Mouse (Mus musculus) thymus, adult 2 months (tissue): ENCODE results near the gene Pid1. TPM values are rescaled to one million over a fixed set of nuclear protein-coding genes. Genes with fewer than 3 reads are reported as not detected.

Experiments used
- DNase-seq: peaks from one replicate; pipeline ENCODE4 v3.0.0; 2021
- H3K27ac ChIP-seq: fragments of 200-500 bp; 2 replicates; pipeline ENCODE4 v1.5.1; 2012; ENCODE audit warnings: low read length, control low read depth; ENCODE audit not compliant: control insufficient read depth, insufficient read depth
- H3K27me3 ChIP-seq: fragments of 200-500 bp; 2 replicates; pipeline ENCODE4 v1.6.1; 2012; ENCODE audit warnings: mild to moderate bottlenecking, low read length, moderate library complexity, mixed read lengths; ENCODE audit not compliant: control insufficient read depth, insufficient read depth
- H3K36me3 ChIP-seq: fragments of 200-500 bp; 2 replicates; pipeline ENCODE4 v1.6.1; 2012; ENCODE audit warnings: mild to moderate bottlenecking, low read length, moderate library complexity; ENCODE audit not compliant: control insufficient read depth, insufficient read depth
- H3K4me1 ChIP-seq: fragments of 200-500 bp; replicated peaks from 2 replicates; pipeline ENCODE4 v1.6.1; 2012; ENCODE audit warnings: low read length; ENCODE audit not compliant: control insufficient read depth, insufficient read depth
- H3K4me3 ChIP-seq: fragments of 200-500 bp; 2 replicates; pipeline ENCODE4 v1.5.1; 2012; ENCODE audit warnings: mild to moderate bottlenecking, low read length, control low read depth, moderate library complexity; ENCODE audit not compliant: control insufficient read depth, insufficient read depth
- CTCF ChIP-seq: fragments of 200-500 bp; IDR thresholded peaks from 2 replicates; pipeline ENCODE4 v1.5.1; 2012; ENCODE audit warnings: mild to moderate bottlenecking, control low read depth, low read length, moderate library complexity, borderline replicate concordance; ENCODE audit not compliant: control insufficient read depth, poor library complexity, insufficient read depth; ENCODE audit errors: extremely low read depth
- POLR2A ChIP-seq: fragments of 200-500 bp; IDR thresholded peaks from 2 replicates; pipeline ENCODE4 v1.6.1; 2012; ENCODE audit warnings: mild to moderate bottlenecking, low read length, control low read depth, moderate library complexity; ENCODE audit not compliant: control insufficient read depth, poor library complexity, insufficient read depth; ENCODE audit errors: extremely low read depth
- WGBS: fragments of 180-500 bp; shearing (Covaris S2); methylation state at CpG from one replicate; pipeline ENCODE4 v1.1.7; 2018; 5-methylcytosine and 5-hydroxymethylcytosine counted together
- polyA plus RNA-seq: library from polyadenylated mRNA; depleted of rRNA; stranded (reverse); fragments of >200 nt; gene quantifications from 2 replicates; pipeline ENCODE4 v1.2.3, GENCODE M21; 2012

Pid1 gene
- polyA plus RNA-seq, 1 experiment, result 3.4 TPM

DNA sequence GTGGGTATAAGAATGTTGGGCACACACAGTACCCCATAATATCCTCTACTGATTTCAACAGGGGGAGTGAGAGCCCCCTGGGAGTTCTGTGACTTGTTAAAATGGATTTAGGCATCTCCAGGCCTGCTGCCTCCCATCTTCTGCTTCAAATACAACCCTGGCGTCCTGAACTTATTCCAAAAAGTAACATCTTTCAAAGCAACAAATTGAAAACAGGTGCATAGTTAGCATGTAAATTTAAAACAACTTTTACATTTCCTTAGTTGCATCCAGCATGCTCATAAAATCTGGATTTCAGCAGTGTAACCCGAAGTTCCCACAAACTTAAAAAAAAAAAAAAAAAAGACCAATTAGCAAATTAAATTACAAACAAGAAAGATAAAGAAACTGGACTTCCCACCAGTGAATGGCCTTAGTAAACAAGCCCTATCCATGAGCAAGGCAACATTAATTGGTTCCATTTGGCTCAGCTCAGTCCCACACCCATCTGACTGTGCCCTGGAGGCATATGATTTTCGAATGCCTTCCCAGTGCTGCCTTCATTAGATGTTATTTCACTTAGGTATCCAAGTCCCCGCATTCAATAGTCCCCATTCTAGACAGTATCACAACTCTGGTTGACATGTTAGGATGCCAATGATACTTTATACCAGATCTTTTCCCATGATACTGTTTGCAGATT is 177.1 kb downstream of the Pid1 start:
- no peaks in the 10 kb centered on the region for H3K27me3 ChIP-seq
- TF ChIP-seq POLR2A (no peak), CTCF (no peak)
- H3K27ac ChIP-seq, result no peak overlapping the region
- DNase-seq, result no peak
- H3K4me3 ChIP-seq, result no peak overlapping the region
- no peaks in the 10 kb centered on the region for H3K4me1 ChIP-seq
- 93% methylated on average over 4 of the region's 4 CpGs for WGBS
- no peaks in the 10 kb centered on the region for H3K36me3 ChIP-seq

GRCm38 (mm10) chr1:84177696-84178095 is 186.3 kb downstream of the Pid1 start:
- no peak overlapping the region for H3K4me3 ChIP-seq
- no peak for DNase-seq
- no peaks in the 10 kb centered on the region for H3K36me3 ChIP-seq
- H3K27ac ChIP-seq, result no peak overlapping the region
- no peaks in the 10 kb centered on the region for H3K27me3 ChIP-seq
- H3K4me1 ChIP-seq, result no peaks in the 10 kb centered on the region
- WGBS, result 81% methylated on average over 1 of the region's 1 CpGs
- TF ChIP-seq POLR2A, result no peak
- TF ChIP-seq CTCF, result no peak

DNA sequence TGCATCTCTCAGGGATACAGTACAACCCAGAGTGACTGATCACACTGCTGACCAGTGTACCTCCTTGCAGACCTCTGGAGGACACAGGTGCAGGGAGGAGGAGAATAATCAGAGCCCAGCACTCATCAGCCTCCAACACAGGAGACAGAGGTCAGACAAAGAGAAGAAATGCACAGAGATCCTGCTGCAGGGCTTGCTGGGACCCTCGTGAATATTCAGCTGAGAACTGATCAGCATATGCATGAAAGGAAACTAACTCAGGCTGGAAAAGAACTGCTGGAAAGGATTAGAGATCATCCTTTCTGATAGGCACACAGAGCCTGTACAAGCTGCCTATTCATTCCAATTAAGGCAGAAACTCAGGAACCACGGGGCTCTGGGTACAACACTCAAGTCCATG is 186.9 kb downstream of the Pid1 start:
- no peak overlapping the region for H3K4me3 ChIP-seq
- DNase-seq, result no peak
- no peaks in the 10 kb centered on the region for H3K36me3 ChIP-seq
- H3K27me3 ChIP-seq, result no peaks in the 10 kb centered on the region
- no peak overlapping the region for H3K27ac ChIP-seq
- TF ChIP-seq POLR2A, result no peak
- TF ChIP-seq CTCF, result no peak
- WGBS, result 68% methylated on average over 2 of the region's 2 CpGs
- H3K4me1 ChIP-seq, result no peaks in the 10 kb centered on the region

DNA sequence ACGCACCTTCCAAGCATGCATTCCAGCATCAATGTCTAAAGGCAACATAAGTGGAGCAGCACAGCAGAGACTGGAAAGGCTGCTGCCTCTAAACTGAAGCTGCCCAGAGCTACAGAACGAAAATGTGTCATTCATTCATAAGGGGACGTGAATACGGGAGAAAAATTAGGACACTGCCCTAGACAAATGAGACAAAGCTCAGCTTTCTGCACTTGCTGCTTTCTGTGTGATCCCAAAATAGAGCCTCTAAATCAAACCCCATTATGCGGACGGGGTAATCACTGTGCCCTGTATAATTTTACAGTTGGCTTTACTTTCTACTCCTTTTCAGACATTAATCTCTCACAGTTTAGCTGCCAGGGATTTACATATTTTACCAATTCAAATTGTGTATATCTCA is 191.0 kb downstream of the Pid1 start:
- no peak for DNase-seq
- no peaks in the 10 kb centered on the region for H3K36me3 ChIP-seq
- WGBS, result 96% methylated on average over 6 of the region's 6 CpGs
- H3K27me3 ChIP-seq, result no peaks in the 10 kb centered on the region
- H3K27ac ChIP-seq, result no peak overlapping the region
- H3K4me1 ChIP-seq, result no peaks in the 10 kb centered on the region
- H3K4me3 ChIP-seq, result no peak overlapping the region
- no peak for TF ChIP-seq CTCF
- no peak for TF ChIP-seq POLR2A

- no peak for DNase-seq
- H3K4me3 ChIP-seq, result no peak overlapping the region
- TF ChIP-seq CTCF, result no peak
- TF ChIP-seq POLR2A, result no peak
- H3K27ac ChIP-seq, result no peak overlapping the region
- H3K27me3 ChIP-seq, result no peaks in the 10 kb centered on the region
- no peaks in the 10 kb centered on the region for H3K4me1 ChIP-seq
- no peaks in the 10 kb centered on the region for H3K36me3 ChIP-seq
- 89% methylated on average over 3 of the region's 3 CpGs for WGBS
Measured at GRCm38 (mm10) chr1:84157790-84158189, 206.2 kb downstream of the Pid1 start.

- no peaks in the 10 kb centered on the region for H3K27me3 ChIP-seq
- H3K27ac ChIP-seq, result no peak overlapping the region
- no peaks in the 10 kb centered on the region for H3K4me1 ChIP-seq
- DNase-seq, result no peak
- no peaks in the 10 kb centered on the region for H3K36me3 ChIP-seq
- H3K4me3 ChIP-seq, result no peak overlapping the region
- WGBS, result 66% methylated on average over 2 of the region's 2 CpGs
- TF ChIP-seq CTCF, result no peak
- no peak for TF ChIP-seq POLR2A
Measured at GRCm38 (mm10) chr1:84155585-84155930, 208.4 kb downstream of the Pid1 start.

DNA sequence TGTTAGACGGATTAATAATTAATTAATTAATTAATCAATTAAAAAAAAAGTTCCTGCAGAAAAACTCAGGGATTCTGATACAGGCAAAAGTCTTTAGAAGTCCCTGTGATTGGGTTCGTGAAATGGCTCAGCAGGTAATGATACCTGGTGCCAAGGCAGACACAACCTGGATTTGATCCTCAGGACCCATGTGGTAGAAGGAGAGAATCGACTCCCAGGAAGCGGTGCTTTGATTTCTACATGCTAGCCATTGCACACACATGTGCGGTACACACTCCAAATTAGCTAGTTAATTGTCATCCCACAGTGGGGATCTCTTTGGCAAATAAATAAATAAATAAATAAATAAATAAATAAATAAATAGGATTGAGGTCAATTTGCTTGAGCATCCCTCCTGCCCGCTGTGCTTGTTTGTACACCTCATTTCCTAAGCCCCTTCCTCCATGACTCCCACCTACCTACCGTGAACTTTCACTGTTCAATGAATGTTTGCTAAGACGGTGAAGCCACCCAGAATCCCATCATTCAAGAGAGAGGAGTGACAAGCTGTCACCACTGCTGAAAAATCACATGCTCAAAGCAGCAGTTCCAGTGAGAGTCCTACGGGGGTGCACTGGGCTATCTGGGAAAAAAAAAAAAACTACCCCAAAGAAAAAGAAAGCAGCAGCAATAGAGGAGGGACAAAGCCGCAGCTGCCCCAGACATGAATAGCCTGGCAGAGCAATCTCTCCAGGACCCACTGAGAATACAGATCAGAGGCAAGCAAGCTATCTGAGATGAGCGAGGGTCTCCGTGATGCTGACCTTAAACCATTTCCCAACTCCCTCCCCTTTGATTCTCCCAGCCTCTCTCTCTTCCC is 209.0 kb downstream of the Pid1 start:
- Histone ChIP-seq H3K27ac (no peak overlapping the region), H3K4me3 (no peak overlapping the region), H3K4me1 (no peaks in the 10 kb centered on the region), H3K36me3 (no peaks in the 10 kb centered on the region), H3K27me3 (no peaks in the 10 kb centered on the region)
- 91% methylated on average over 12 of the region's 12 CpGs for WGBS
- no peak for DNase-seq
- TF ChIP-seq CTCF (no peak), POLR2A (no peak)
